Mouse (Mus musculus) heart, adult 11 months (tissue): ENCODE measurements around the gene Vwf.

Experiments
- DNase-seq: peaks from one replicate; pipeline ENCODE4 v3.0.0; 2022

Vwf gene

DNA sequence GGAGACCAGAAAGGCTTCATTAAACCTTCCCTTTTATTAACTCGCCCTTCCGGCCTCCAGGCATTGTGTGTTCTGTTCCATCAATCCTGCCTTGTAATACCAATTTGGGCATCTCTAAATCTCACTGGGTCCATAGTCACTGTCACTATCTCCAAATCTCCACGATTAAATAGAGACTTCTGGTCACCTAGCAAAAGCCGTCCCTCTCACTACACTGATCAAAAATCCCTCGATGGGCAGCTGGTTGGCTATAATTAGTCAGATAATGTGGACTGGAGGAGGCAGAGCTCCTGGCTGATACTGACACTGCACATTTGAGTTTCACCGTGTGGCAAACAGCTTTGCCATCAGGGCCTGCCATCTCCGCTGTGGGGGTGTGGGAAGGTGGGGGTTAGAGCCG, 42.5 kb downstream of the Vwf start:
- DNase-seq: no peak

DNA sequence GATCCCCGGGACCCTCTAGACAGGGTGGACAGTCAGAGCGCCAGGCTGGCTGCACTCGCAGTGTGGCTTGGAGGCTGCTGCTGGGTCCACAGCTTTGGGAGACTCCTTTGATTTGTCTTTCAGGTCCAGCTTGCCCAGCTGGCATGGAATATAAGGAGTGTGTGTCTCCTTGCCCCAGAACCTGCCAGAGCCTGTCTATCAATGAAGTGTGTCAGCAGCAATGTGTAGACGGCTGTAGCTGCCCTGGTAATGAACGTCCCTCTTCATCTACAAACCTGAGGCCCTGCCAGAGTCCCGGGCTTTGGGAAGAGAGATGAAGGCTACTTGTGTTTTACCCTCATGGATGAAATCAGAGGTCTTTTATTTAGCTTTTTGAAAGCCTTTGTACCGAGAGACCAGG, 43.5 kb downstream of the Vwf start:
- no peak for DNase-seq

DNA sequence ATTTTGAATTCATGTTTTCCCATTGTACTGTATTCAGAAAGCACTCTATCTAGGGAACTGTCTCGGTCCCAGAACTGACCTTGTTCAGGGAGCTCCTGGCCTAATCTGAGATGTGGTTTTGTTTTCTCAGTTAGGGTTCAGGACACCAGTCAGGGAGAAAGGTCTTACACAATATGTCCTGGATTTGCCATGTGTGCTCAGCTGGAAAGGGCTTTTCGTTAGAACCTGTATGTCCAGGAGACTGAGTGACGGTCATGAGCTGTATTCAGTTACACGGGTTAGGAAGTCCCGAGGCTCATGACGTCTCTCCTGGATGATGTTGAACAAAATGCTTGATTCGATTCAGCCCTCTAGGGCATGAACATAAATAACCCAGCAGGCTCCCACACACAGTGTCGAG, 43.9 kb downstream of the Vwf start:
- DNase-seq: no peak

DNA sequence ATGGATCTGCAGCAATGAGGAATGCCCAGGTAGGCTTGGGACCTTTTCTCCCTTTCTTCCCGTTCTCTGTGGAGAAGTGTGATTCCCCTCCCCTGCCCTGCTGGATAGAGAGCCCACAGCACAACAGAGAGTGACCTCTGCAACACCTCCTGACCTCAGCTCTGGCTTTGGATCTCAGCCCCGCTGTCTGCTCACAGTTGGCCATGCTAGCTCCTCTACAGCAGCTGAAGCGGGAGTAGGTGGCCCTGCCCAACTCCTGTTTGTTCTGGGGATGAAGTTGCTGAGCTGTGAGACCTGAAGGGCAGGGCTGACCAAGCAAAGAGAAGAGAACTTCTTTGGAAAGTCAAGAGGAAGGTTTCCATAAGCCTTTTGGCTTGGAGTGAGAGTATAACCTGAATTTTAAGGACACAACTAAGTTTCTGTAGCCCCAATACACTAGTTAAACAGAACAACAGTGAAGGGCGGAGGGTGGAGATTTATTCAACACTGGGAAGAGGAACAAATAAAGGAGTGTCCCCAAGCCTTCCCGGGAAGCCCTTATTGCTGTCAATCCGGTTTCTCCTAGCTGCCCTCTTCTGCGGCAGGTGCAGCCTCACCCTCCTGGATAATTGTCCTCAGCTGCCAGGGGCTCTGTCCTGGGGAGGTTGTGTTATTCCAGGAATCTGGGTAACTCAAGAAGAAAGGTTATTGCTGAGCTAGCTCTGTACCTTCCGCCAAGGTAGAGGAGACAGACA, 45.2 kb downstream of the Vwf start:
- no peak for DNase-seq

DNA sequence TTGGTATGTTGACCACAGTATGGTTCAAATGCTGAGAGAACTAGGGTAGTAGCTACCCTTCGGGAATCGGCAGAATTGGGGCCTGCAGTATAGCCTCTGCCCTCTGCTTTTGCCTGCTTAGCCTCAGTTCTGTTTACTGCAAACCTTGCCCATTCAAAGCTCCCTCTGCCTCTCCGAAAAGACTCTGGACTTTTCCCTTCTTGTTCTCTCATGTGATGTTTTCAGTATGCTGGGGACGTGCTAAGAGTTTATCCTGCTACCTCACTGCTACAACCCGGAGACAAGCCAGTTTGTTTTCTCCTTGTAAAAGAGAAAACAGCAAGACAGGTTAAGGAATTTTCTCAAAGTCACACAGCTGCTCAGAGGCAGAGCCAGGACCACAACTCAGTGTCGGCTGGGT, 46.0 kb downstream of the Vwf start:
- no peak for DNase-seq

DNA sequence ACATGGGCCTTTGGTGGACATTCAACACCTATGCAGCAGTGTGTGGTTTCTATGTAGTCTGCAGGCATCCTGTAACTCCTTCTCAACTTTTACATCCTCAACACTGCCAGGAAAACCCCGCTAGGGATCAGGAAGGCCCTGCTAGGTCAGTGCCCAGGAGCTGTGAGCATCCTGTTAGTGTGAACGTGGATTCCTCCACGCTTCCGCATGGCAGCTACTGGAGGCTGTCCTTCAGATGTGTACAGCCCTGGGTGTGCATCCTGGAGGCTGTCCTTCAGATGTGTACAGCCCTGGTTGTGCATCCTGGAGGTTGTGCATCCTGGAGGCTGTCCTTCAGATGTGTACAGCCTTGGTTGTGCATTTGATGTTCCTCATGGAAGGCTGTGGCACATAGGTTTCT, 47.7 kb downstream of the Vwf start:
- no peak for DNase-seq

DNA sequence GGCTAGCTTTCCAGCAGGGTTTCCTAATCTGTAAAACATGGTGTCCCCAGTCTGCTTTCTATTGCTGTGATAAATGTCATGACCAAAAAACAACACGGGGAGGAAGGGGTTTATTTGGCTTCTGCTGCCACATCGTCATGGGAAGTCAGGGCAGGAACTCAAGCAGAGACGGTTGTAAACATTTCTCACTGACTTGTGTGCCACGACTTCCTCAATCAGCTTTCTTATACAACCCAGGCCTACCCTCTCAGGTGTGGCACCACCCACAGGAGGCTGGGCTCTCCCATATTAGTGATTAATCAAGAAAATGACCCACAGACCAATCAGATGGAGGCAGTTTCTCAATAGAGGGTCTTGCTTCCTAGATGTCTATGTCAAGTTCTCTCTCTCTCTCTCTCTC, 48.3 kb downstream of the Vwf start:
- DNase-seq: no peak

DNA sequence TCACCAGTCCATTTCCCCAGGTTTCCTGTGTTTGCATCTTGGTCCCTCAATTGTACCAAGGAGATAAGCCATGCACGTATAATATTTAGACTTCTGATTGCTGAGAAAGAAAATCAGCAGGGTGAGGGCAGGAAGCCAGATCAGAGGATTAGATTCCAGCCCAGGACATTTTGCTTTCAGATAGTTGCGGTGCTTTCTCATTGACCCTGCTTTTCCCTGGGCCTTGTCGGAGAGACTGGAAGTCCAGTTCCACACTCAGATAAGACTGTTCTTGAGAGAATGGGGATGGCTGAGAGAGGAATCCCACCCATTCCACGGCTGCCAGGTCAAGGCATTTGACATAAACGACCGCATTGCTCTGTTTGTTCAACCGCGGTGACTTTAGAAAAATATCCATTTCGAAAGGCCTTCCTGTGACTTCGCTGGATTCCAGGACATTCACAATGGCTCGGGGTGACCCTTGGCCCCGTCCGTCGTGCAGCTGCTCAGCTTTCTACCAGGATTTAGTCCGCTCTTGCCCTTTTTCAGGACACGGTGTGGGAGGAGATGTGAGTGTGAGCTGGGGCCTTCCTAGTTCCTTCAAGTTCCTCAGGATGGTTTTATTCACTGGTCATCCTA, 50.2 kb downstream of the Vwf start:
- peak; percentile 95 for DNase-seq

DNA sequence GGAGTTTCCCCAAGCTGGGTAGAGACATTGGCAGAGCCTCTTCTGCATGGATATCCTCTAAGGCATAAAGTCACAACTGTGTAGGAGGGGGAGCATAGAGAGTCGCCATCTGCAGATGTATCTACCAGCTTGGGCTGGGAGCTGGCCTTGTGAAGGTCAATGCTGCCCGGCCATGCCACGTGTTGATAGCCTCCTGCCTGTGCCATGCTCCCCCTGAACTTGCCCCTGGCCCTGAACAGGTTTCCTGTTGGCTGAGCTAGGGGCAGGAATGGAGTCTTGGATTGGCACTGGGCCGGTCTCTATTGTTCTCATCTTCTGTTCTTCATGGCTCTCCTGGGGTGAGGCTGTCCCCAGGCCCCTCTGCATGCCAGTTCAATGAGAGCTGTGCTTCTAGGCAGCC, 51.1 kb downstream of the Vwf start:
- peak; percentile 91 for DNase-seq

DNA sequence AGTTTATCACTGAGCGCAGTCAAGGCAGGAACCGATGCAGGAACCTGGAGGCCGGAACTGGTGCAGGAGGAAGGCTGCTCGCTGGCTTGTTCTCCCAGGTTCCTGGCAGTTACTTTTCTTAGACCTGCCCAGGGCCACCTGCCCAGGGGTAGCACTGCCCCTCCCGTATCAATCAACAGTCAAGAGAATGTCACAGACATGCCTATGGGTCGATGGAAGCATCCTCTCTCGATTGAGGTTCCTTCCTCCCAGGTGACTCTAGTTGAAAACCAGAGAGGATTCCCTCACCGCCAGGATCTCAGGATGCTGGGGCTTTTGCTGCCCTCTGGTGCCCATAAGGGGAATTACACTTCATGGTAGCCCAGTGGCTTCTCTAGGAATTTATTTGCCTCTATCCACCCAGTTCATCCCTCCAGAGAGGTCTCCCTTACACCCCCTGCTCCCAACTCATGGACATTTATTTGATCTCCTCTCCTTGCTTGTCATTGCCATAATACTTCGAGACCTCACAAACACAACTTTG, 53.5 kb downstream of the Vwf start:
- peak; percentile 96 for DNase-seq

DNA sequence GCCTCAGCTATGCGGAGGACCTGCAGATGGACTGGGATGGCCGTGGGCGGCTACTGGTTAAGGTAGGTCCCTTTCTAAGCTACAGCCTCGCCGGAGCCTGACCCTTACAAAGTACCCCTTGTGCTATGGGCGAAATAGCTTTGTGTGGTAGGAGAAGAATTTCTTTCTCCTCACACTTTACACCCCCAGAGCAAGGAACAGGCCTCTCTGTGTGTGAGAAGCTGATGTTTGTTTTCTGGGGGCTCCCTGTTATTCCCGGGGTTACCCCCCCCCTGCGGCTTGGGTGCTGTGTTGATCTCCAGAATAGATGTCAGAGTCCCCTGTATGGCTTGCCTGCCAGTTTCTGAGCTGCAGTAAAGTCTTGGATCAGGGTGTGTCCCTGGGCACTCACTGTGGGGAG, 54.1 kb downstream of the Vwf start:
- no peak for DNase-seq

DNA sequence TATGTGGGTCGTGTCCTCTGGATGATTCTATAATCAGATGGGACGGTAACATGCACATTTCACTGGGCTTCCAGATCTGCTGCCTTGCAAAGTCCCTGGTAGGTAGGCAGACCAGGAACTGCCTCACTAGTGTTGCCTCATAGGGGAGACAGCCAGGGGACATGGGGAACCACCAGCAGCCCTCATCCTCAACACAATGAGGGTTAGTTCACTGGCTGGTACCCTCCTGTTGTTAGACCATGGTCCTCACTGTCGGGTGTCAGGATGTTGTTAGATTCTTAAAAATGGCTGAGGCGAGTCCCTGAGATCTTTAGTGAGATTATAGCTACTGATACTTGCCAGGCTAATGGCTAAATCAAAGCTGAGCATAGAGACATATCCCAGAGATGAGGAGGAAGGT, 54.6 kb downstream of the Vwf start:
- peak; percentile 90 for DNase-seq

DNA sequence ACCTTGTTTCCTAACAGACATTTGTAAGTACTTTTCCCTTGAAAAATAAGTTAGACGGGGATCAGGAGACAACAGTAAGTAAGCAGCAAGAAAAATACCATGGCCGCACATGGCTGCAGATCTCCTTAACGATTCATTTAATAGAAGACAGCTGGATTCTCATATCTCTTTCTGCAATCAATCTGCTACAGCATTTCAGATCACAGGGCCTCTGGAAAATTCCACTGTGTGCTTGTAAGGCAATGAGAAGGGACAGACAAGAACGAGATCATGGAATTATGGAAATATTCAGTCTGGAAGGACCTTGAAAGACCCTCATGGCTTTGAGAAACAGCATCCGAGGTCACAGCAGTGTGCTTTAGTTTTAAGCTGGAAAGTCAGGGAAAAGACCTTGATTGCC, 55.2 kb downstream of the Vwf start:
- no peak for DNase-seq

DNA sequence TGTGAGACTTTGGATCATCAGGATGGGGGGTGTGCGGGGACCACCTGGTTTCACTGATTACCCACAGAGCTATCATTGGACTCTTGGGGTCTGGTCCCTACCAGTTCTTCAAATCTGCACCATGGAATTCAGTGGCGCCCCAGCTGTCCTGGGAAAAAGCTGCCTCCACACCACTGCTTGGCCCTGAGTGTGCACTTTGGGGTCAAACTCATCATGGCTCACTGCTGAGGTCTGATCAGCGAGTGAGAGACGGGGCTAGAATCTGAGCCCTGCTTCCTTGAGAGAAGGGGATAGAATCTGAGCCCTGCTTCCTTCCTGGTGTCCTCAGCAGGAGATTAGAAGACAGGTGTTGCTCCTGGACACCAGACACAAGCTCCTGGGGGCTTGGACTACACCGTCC, 55.8 kb downstream of the Vwf start:
- peak; percentile 87 for DNase-seq

DNA sequence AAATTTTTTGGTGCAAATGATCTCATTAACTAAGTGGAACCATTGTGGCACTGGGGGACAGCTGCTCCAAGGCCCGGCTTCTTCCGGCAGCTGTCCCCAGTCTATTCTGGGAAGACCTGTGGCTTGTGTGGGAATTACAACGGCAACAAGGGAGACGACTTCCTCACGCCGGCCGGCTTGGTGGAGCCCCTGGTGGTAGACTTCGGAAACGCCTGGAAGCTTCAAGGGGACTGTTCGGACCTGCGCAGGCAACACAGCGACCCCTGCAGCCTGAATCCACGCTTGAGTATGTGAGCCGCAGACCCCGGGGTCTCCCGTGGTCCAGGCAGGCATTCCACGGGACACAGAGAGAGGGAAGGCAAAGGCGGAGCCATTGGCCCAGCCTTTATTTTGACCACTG, 56.7 kb downstream of the Vwf start:
- peak; percentile 98 for DNase-seq

DNA sequence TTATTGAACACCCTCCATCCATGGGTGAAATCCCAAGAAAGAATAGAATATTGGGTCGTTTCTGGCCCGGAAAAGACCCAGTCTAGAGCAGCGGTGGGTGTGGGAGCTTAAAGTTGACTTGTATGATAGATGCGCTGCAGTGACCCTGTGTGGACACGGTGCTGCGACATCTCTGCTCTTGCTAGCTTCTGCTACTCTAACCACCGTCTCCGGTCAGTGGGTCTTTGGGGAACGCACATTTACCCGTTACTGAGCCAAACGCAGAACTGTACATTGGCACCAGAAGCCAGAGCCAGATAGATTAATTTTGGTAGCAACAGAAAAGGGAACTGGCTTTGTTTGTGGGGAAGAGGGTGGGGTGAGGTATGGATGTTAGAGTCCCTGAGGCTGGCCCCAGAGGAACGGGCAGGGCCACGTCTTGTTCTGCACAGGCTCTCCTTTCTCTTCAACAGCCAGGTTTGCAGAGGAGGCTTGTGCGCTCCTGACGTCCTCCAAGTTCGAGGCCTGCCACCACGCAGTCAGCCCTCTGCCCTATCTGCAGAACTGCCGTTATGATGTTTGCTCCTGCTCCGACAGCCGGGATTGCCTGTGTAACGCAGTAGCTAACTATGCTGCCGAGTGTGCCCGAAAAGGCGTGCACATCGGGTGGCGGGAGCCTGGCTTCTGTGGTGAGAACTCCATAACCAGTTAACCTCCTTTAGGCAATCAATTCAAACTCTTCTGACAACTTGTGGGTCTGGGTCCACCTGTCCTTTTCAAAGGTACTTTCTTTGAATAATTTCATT, 57.3 kb downstream of the Vwf start:
- DNase-seq: peak; percentile 94

DNA sequence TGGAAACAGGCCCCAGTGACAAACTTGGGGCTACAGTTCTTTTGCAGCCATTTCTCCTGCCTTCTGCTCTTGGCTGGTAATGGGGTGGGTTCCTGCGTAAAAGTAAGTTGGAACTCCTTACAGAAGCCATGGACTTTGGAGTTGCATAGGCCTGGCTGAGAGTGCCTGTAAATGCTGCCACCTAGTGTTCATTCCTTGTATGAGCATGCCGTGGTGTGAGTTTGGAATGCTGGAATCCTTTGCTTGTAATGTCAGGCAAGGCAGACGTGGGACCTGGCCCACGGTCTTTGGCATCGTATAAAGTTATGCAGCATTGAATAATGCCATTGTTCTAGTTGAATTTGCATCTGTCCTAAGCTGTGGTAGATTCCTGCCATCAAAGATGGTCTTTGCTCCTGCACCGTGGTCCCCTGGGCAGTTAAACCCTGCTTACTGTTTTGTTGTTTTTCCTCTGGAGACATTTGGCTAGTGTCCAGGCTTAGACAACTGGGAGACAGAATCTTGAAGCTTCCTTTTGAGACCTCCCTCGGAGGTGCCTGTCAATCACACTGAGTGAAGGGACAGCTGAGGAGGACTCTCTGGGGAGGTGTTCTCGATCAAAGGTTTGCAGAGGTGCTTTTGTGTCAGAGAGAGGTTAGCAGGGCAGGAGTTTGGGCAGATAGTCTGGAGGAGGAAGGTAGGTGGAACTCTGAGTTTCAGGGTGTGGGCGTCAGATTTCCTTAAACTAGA, 58.1 kb downstream of the Vwf start:
- peak; percentile 95 for DNase-seq

DNA sequence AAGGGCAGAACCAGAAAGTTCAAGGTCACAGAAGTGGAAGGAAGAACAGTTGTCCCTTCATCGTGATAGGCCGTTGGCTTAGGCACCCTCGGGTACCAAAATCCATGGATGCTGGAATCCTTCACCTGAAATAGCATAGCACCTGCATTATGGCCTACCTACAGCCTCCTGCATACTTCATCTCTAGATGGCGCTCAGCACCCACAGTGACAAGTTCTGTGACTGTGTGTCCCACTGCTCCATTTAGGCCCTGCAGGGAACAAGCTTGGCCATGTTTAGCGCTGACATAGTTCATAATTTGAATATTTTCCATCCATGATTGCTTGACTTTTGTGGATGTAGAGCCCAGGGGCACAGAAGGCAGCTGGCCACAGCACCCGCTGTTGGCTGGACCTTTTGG, 62.5 kb downstream of the Vwf start:
- DNase-seq: no peak

DNA sequence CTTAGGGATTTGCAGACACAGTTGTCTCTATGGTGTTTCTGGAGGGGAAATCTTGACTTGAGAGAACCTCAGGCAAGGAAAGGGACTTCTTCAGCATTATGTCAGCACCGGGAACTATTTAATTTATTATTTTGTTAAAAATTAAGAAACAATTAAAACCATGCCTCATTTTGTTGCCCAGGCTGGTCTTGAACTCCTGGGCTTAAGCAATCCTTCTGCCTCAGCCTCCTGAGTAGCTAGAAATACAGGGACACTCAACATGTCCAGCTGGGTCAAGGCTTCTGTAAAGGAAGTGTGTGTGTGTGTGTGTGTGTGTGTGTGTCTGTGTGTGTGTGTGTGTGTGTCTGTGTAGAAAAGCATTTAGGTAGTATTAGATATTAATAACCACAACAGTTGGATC, 71.3 kb downstream of the Vwf start:
- no peak for DNase-seq

DNA sequence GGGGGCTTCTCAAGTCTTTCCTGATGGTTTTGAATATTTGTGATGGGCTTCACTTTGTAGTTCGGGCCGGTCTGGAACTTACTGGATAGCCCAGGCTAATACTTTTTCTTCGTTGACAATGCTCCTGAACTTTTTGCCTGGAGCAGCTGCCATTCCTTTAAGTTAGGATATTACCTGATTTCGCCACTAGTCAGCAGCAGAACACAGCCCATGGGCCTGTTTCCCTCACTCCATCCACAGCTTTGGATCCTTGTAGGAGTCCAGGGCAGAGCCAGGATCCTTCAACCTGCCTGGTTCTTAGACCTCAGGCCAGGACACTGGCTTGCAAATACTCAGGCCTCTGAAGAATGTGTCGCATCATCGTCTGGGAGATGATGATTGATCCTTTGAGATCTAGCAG, 74.2 kb downstream of the Vwf start:
- no peak for DNase-seq

DNA sequence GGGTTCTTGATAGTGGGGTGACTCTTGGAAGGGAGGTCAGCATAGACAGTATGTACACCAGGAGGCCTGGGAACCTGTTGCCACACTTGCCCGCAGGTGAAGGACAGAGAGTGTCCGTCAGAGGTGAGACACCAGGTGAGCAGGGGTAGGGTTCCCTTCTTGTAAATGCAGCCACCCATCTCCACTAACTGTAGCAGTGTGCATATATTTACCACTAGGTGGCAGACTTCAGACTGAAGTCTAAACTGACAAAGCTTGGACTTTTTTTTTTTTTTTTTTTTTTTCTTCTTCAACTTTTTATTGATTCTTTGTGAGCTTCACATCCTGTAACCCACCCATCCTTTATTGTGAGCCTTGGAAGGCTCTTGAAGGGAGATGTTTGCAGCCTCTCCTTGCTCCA, 75.9 kb downstream of the Vwf start:
- DNase-seq: peak; percentile 92

DNA sequence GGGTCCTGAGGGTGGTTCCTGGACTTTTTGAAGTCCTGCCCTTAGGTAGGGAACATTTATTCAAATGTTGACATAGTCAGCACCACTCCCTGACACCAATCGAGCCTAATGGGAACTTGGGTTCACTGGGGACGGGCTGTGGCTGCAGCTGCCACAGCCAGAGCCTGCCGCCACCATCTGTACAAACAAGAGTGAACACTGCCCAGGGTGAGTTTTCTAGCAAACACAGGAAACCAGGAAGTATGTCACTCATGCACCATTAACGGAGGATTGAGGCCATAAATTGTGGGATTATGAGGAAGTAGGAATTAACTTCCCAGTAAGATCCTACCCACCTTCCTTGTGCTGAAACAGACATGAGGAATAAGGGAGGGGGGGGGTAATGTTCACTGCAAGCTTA, 93.9 kb downstream of the Vwf start:
- DNase-seq: no peak

DNA sequence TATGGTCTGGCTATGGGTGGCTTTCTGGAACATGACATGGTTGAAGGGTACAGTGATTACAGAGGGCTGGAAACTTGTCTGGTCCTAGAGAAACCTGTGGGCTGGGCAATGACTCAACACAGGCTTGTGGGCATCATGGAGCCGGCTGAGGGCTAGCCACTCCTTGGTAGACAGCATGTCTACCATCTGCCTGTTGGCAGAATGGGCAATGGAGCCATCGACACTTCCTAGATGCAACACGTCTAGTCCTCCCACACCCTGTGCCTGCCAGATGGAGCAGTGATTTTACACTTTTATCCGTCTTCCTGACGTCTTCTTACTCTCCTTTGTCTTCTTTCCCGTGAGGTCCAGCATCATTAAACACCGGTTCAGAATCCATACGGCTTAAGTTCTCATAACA, 94.6 kb downstream of the Vwf start:
- DNase-seq: no peak
